Mouse (Mus musculus) myocyte (in vitro differentiated cells): ENCODE measurements around the gene Traf5. TPM values are rescaled to one million over a fixed set of nuclear protein-coding genes. Genes with fewer than 3 reads are reported as not detected.

Experiments
- H3K27me3 ChIP-seq: one replicate; pipeline ENCODE4 v1.6.1; 2011; ENCODE audit not compliant: control insufficient read depth, insufficient read depth, insufficient read length
- H3K36me3 ChIP-seq: one replicate; pipeline ENCODE4 v1.6.1; 2011; ENCODE audit not compliant: control insufficient read depth, insufficient read depth
- H3K4me2 ChIP-seq: one replicate; pipeline ENCODE4 v1.6.1; 2011; ENCODE audit warnings: low read depth, control low read depth
- H3K4me3 ChIP-seq: one replicate; pipeline ENCODE4 v1.5.1; 2011; ENCODE audit warnings: mild to moderate bottlenecking, control low read depth, moderate library complexity
- H3K79me2 ChIP-seq: one replicate; pipeline ENCODE4 v1.6.1; 2011; ENCODE audit not compliant: control insufficient read depth, insufficient read depth
- H3ac ChIP-seq: one replicate; pipeline ENCODE4 v1.6.1; 2011; ENCODE audit not compliant: control insufficient read depth, insufficient read length
- CEBPB ChIP-seq: IDR thresholded peaks from 2 replicates; pipeline ENCODE4 v1.6.1; 2011; ENCODE audit warnings: mild to moderate bottlenecking, moderate library complexity; ENCODE audit not compliant: poor library complexity, insufficient read depth, severe bottlenecking
- E2F4 ChIP-seq: IDR thresholded peaks from one replicate; pipeline ENCODE4 v1.6.1; 2011; ENCODE audit warnings: mild to moderate bottlenecking, control low read depth, moderate library complexity; ENCODE audit not compliant: insufficient read depth
- MAX ChIP-seq: IDR thresholded peaks from one replicate; pipeline ENCODE4 v1.6.1; 2011; ENCODE audit warnings: low read depth, mild to moderate bottlenecking, control low read depth
- MYOD1 ChIP-seq, 3 experiments: IDR thresholded peaks; one replicate each; pipeline ENCODE4 v1.6.1; 2011; ENCODE audit warnings: control low read depth in 2 of 3, low read depth in 2 of 3, mild to moderate bottlenecking in 2 of 3, moderate library complexity in 1 of 3; ENCODE audit not compliant: insufficient read length in 2 of 3, control insufficient read depth in 1 of 3
- MYOG ChIP-seq, 3 experiments: IDR thresholded peaks; one replicate each; pipeline ENCODE4 v1.6.1; 2011; ENCODE audit warnings: control low read depth in 2 of 3, low read depth in 2 of 3, mild to moderate bottlenecking in 2 of 3; ENCODE audit not compliant: insufficient read length in 2 of 3, control insufficient read depth in 1 of 3, insufficient read depth in 1 of 3
- POLR2A ChIP-seq: IDR thresholded peaks from one replicate; pipeline ENCODE4 v1.6.1; 2011; ENCODE audit warnings: low read depth, mild to moderate bottlenecking, control low read depth, moderate library complexity; ENCODE audit not compliant: insufficient read length
- POLR2AphosphoS2 ChIP-seq: IDR thresholded peaks from one replicate; pipeline ENCODE4 v1.6.1; 2011; ENCODE audit warnings: low read depth, control low read depth; ENCODE audit not compliant: insufficient read length
- REST ChIP-seq: IDR thresholded peaks from one replicate; pipeline ENCODE4 v1.6.1; 2011; ENCODE audit warnings: mild to moderate bottlenecking, control low read depth, moderate library complexity; ENCODE audit not compliant: insufficient read depth, insufficient read length
- SRF ChIP-seq: IDR thresholded peaks from one replicate; pipeline ENCODE4 v1.6.1; 2011; ENCODE audit warnings: low read depth; ENCODE audit not compliant: control insufficient read depth, insufficient read length
- TCF12 ChIP-seq: IDR thresholded peaks from one replicate; pipeline ENCODE4 v1.6.1; 2011; ENCODE audit warnings: mild to moderate bottlenecking, control low read depth; ENCODE audit not compliant: poor library complexity, insufficient read depth, severe bottlenecking
- TCF3 ChIP-seq: IDR thresholded peaks from one replicate; pipeline ENCODE4 v1.6.1; 2011; ENCODE audit warnings: low read depth, control low read depth; ENCODE audit not compliant: insufficient read length
- USF1 ChIP-seq: IDR thresholded peaks from one replicate; pipeline ENCODE4 v1.6.1; 2011; ENCODE audit warnings: low read depth, mild to moderate bottlenecking, control low read depth, moderate library complexity
- polyA plus RNA-seq: library from polyadenylated mRNA; unstranded; fragments of >200 nt; fragmentation: generic; extraction: Trizol; gene quantifications from one replicate; pipeline ENCODE4 v1.2.1, GENCODE M21; 2012; ENCODE audit warnings: missing spikeins

The Traf5 gene
- polyA plus RNA-seq, 1 experiment = 10.8 TPM

- H3K4me3 ChIP-seq = no peak overlapping the region
- TF ChIP-seq REST (no peak), MYOG (IDR thresholded peaks at IDR 0.05; ENCODE audit: control insufficient read depth in 1 of 3, insufficient read depth in 1 of 3, insufficient read length in 2 of 3, low read depth in 2 of 3) (no peak), POLR2AphosphoS2 (no peak), MYOD1 (IDR thresholded peaks at IDR 0.05; ENCODE audit: control insufficient read depth in 1 of 3, insufficient read length in 2 of 3, low read depth in 2 of 3) (no peak), TCF3 (no peak), TCF12 (no peak), CEBPB (no peak)
- peaks cover 5% of the 10 kb centered on the region for H3K36me3 ChIP-seq
- no peak overlapping the region for H3K4me2 ChIP-seq
- no peak overlapping the region for H3ac ChIP-seq
- H3K79me2 ChIP-seq = no peaks in the 10 kb centered on the region
- no peaks in the 10 kb centered on the region for H3K27me3 ChIP-seq
Measured at GRCm38 (mm10) chr1:192052461-192052860, 39.9 kb downstream of the Traf5 start.

GRCm38 (mm10) chr1:191999022-191999421 is 93.3 kb downstream of the Traf5 start:
- peaks cover 17% of the 10 kb centered on the region for H3K36me3 ChIP-seq
- no peaks in the 10 kb centered on the region for H3K79me2 ChIP-seq
- no peaks in the 10 kb centered on the region for H3K27me3 ChIP-seq
- H3K4me3 ChIP-seq = no peak overlapping the region
- TF ChIP-seq REST (no peak), TCF3 (no peak)
- H3K4me2 ChIP-seq = no peak overlapping the region
- no peak overlapping the region for H3ac ChIP-seq

GRCm38 (mm10) chr1:191996621-191997185 is 95.7 kb downstream of the Traf5 start:
- no peaks in the 10 kb centered on the region for H3K27me3 ChIP-seq
- H3K4me3 ChIP-seq = no peak overlapping the region
- no peak overlapping the region for H3ac ChIP-seq
- no peaks in the 10 kb centered on the region for H3K79me2 ChIP-seq
- peaks cover 17% of the 10 kb centered on the region for H3K36me3 ChIP-seq
- no peak overlapping the region for H3K4me2 ChIP-seq
- no peak for TF ChIP-seq USF1
- TF ChIP-seq TCF12 = no peak
- no peak for TF ChIP-seq REST
- no peak for TF ChIP-seq MAX
- TF ChIP-seq TCF3 = no peak
- no peak for TF ChIP-seq MYOD1 (IDR thresholded peaks at IDR 0.05; ENCODE audit: control insufficient read depth in 1 of 3, insufficient read length in 2 of 3, low read depth in 2 of 3)
- TF ChIP-seq MYOG (IDR thresholded peaks at IDR 0.05; ENCODE audit: control insufficient read depth in 1 of 3, insufficient read depth in 1 of 3, insufficient read length in 2 of 3, low read depth in 2 of 3) = no peak
- no peak for TF ChIP-seq SRF
- TF ChIP-seq E2F4 = no peak
- no peak for TF ChIP-seq POLR2AphosphoS2
- TF ChIP-seq CEBPB = no peak
- no peak for TF ChIP-seq POLR2A

- Histone ChIP-seq H3K79me2 (no peaks in the 10 kb centered on the region), H3K4me2 (no peak overlapping the region), H3K36me3 (peaks cover 14% of the 10 kb centered on the region), H3K27me3 (no peaks in the 10 kb centered on the region), H3K4me3 (no peak overlapping the region), H3ac (no peak overlapping the region)
- TF ChIP-seq TCF3 = no peak
- TF ChIP-seq USF1 = no peak
- no peak for TF ChIP-seq POLR2A
- no peak for TF ChIP-seq CEBPB
- no peak for TF ChIP-seq REST
- no peak for TF ChIP-seq POLR2AphosphoS2
Measured at GRCm38 (mm10) chr1:191995916-191996315, 96.4 kb downstream of the Traf5 start.

- H3ac ChIP-seq = no peak overlapping the region
- TF ChIP-seq E2F4 (no peak), USF1 (no peak), CEBPB (no peak)
- no peaks in the 10 kb centered on the region for H3K27me3 ChIP-seq
- no peaks in the 10 kb centered on the region for H3K79me2 ChIP-seq
- H3K36me3 ChIP-seq = peaks cover 12% of the 10 kb centered on the region
- no peak overlapping the region for H3K4me2 ChIP-seq
- no peak overlapping the region for H3K4me3 ChIP-seq
Measured at GRCm38 (mm10) chr1:191995488-191995887, 96.9 kb downstream of the Traf5 start.

GRCm38 (mm10) chr1:191994476-191994875 is 97.9 kb downstream of the Traf5 start:
- peaks cover 9% of the 10 kb centered on the region for H3K36me3 ChIP-seq
- TF ChIP-seq E2F4 = no peak
- TF ChIP-seq CEBPB = no peak
- no peak for TF ChIP-seq SRF
- no peak for TF ChIP-seq POLR2AphosphoS2
- TF ChIP-seq POLR2A = no peak
- no peak for TF ChIP-seq USF1
- TF ChIP-seq MAX = no peak
- no peak overlapping the region for H3ac ChIP-seq
- no peak overlapping the region for H3K4me2 ChIP-seq
- H3K79me2 ChIP-seq = no peaks in the 10 kb centered on the region
- no peaks in the 10 kb centered on the region for H3K27me3 ChIP-seq
- no peak overlapping the region for H3K4me3 ChIP-seq
